Mouse (Mus musculus): ENCODE measurements at regions not wholly inside any gene's neighbourhood (a gene's known extent, or its start where the extent isn't known, plus 50 kb on each side); places are given as distances from the start of the nearest gene placed in this dataset.

DNA sequence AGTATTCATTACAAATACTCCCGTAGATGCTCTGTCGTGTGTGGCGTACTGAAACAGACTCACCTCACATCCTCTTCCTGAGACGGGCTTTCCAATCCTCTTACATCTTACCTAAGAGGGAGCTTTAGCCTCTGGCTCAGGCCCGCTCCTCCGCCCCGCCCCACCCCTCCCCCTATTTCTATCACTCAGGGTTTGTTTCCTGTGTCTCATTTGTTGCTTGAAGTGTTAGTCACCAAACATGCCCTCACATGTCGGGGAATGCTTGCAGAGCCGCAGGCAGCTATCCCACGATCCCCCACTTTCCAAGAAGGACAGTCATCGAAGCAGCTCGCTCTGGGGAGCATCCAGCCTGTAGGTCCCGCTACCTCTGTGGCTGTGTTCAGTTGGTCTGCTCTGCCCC is 101.6 kb upstream of the Mrps10 start:
- Histone ChIP-seq H3K36me3 (ENCODE audit: insufficient read depth, low read length) (no peaks in the 10 kb centered on the region), H3K9me3 (ENCODE audit: low read length) (peaks cover 9% of the 10 kb centered on the region), H3K4me1 (replicated peaks; ENCODE audit: low read depth, low read length) (peaks cover 53% of the 10 kb centered on the region), H3K4me3 (replicated peaks; ENCODE audit: low read length) (0 out of 2 replicates have a peak overlapping the region, but pooled peaks have one; percentile 4), H3K27me3 (ENCODE audit: insufficient read depth, low read length) (no peaks in the 10 kb centered on the region)
- TF ChIP-seq NANOG (IDR thresholded peaks at IDR 0.05; ENCODE audit: borderline replicate concordance, low read length) = no peak
- no peak for TF ChIP-seq CTCF (conservative IDR thresholded peaks at IDR 0.05; ENCODE audit: low read length)
- no peak for TF ChIP-seq POU5F1 (IDR thresholded peaks at IDR 0.05; ENCODE audit: borderline replicate concordance, low read length)

GRCm38 (mm10) chr17:47266335-47266734 is 102.4 kb upstream of the Mrps10 start:
- Histone ChIP-seq H3K4me3 (replicated peaks; ENCODE audit: low read length) (0 out of 2 replicates have a peak overlapping the region, but pooled peaks have one; percentile 4), H3K36me3 (ENCODE audit: insufficient read depth, low read length) (0 out of 2 replicates have a peak, but pooled peaks cover 3% of the 10 kb centered on the region)

DNA sequence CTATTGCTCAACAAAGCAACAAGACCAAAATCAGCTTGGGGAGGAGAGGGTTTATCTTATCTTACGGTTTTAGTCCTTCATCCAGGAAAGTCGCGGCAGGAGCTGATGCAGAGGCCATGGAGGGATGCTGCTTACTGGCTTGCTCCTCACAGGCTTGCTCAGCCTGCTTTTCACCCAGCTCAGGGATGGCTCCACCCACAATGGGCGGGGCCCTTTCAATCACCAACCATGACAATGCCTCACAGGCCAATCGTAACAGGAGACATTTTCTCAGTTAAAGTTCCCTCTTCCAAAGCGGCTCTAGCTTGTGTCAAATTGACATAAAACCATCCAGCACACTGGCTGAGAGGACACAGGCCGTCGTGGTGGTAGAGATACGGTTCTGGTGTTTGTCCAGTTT is 105.7 kb upstream of the Mrps10 start:
- H3K4me3 ChIP-seq (replicated peaks; ENCODE audit: low read length) = no peak overlapping the region
- peaks cover 12% of the 10 kb centered on the region for H3K9me3 ChIP-seq (ENCODE audit: low read length)
- peaks cover 47% of the 10 kb centered on the region for H3K4me1 ChIP-seq (replicated peaks; ENCODE audit: low read depth, low read length)
- no peaks in the 10 kb centered on the region for H3K27me3 ChIP-seq (ENCODE audit: insufficient read depth, low read length)
- H3K36me3 ChIP-seq (ENCODE audit: insufficient read depth, low read length) = peaks cover 12% of the 10 kb centered on the region; the same call in 1 of the 2 replicates
- no peak for TF ChIP-seq NANOG (IDR thresholded peaks at IDR 0.05; ENCODE audit: borderline replicate concordance, low read length)
- no peak for TF ChIP-seq CTCF (conservative IDR thresholded peaks at IDR 0.05; ENCODE audit: low read length)

More at GRCm38 (mm10) chr17:47266335-47266734, 102.4 kb upstream of the Mrps10 start:
- H3K27me3 ChIP-seq (ENCODE audit: insufficient read depth, low read length) = no peaks in the 10 kb centered on the region
- H3K9me3 ChIP-seq (ENCODE audit: low read length) = peaks cover 12% of the 10 kb centered on the region
- no peak for TF ChIP-seq NANOG (IDR thresholded peaks at IDR 0.05; ENCODE audit: borderline replicate concordance, low read length)
- no peak for TF ChIP-seq POU5F1 (IDR thresholded peaks at IDR 0.05; ENCODE audit: borderline replicate concordance, low read length)
- no peak for TF ChIP-seq CTCF (conservative IDR thresholded peaks at IDR 0.05; ENCODE audit: low read length)
- peaks cover 53% of the 10 kb centered on the region for H3K4me1 ChIP-seq (replicated peaks; ENCODE audit: low read depth, low read length)

- no peak for TF ChIP-seq CTCF (conservative IDR thresholded peaks at IDR 0.05; ENCODE audit: low read length)
- no peak for TF ChIP-seq NANOG (IDR thresholded peaks at IDR 0.05; ENCODE audit: borderline replicate concordance, low read length)
- TF ChIP-seq POU5F1 (IDR thresholded peaks at IDR 0.05; ENCODE audit: borderline replicate concordance, low read length) = no peak
- Histone ChIP-seq H3K27me3 (ENCODE audit: insufficient read depth, low read length) (no peaks in the 10 kb centered on the region), H3K4me3 (replicated peaks; ENCODE audit: low read length) (no peak overlapping the region), H3K36me3 (ENCODE audit: insufficient read depth, low read length) (peaks cover 18% of the 10 kb centered on the region; the same call in 1 of the 2 replicates), H3K9me3 (ENCODE audit: low read length) (peaks cover 12% of the 10 kb centered on the region), H3K4me1 (replicated peaks; ENCODE audit: low read depth, low read length) (peaks cover 42% of the 10 kb centered on the region)
These were observed 106.5 kb upstream of the Mrps10 start for GRCm38 (mm10) chr17:47262141-47262540.

- H3K27me3 ChIP-seq (ENCODE audit: insufficient read depth, low read length) = no peaks in the 10 kb centered on the region
- H3K4me3 ChIP-seq (replicated peaks; ENCODE audit: low read length) = no peak overlapping the region
- H3K9me3 ChIP-seq (ENCODE audit: low read length) = peaks cover 12% of the 10 kb centered on the region
- TF ChIP-seq CTCF (conservative IDR thresholded peaks at IDR 0.05; ENCODE audit: low read length) (no peak), POU5F1 (IDR thresholded peaks at IDR 0.05; ENCODE audit: borderline replicate concordance, low read length) (no peak), NANOG (IDR thresholded peaks at IDR 0.05; ENCODE audit: borderline replicate concordance, low read length) (no peak)
- peaks cover 18% of the 10 kb centered on the region; the same call in 1 of the 2 replicates for H3K36me3 ChIP-seq (ENCODE audit: insufficient read depth, low read length)
- H3K4me1 ChIP-seq (replicated peaks; ENCODE audit: low read depth, low read length) = peaks cover 30% of the 10 kb centered on the region
These were observed 107.7 kb upstream of the Mrps10 start for GRCm38 (mm10) chr17:47260976-47261375.

DNA sequence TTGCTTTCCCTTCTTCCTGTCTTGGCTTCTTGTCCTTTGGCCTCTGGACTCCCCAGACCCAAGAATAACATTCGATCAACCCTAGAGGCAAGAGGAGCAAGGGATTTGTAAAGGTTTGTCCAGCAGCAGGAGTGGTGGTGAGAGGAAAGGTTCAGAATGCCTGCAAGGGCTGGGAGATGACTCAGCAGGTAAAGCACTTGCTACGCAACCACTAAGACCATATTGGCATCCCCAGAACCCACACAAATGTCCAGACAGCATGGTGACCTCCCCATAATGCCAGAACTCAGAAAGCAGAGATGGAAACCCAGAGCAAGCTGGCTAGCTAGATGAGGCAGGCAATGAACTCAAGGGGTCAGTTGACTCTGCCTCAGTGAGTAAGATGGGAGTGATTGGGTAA is 110.4 kb upstream of the Mrps10 start:
- Histone ChIP-seq H3K4me1 (replicated peaks; ENCODE audit: low read depth, low read length) (peaks cover 11% of the 10 kb centered on the region; the same call in 1 of the 2 replicates), H3K9me3 (ENCODE audit: low read length) (peaks cover 12% of the 10 kb centered on the region), H3K4me3 (replicated peaks; ENCODE audit: low read length) (no peak overlapping the region), H3K36me3 (ENCODE audit: insufficient read depth, low read length) (peaks cover 25% of the 10 kb centered on the region), H3K27me3 (ENCODE audit: insufficient read depth, low read length) (no peaks in the 10 kb centered on the region)
- no peak for TF ChIP-seq CTCF (conservative IDR thresholded peaks at IDR 0.05; ENCODE audit: low read length)

DNA sequence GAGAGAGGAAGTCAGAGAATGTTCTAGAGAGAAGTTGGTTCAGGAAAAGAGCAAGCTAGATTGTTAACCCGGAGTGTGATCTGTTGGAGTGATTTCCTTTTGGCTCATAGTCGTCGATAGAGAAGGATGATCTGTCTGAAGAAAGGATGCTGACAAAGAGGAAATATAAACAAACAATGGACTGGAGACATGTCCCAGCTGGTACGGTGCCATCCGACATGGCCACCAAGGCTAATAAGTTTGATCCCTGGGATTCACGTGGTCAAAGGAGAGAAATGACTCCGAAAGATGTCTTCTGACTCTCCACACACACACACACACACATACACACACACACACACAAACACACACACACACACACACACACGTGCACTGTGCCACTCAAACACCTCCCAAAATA is 113.5 kb upstream of the Mrps10 start:
- TF ChIP-seq CTCF (conservative IDR thresholded peaks at IDR 0.05; ENCODE audit: low read length) (no peak), NANOG (IDR thresholded peaks at IDR 0.05; ENCODE audit: borderline replicate concordance, low read length) (no peak), POU5F1 (IDR thresholded peaks at IDR 0.05; ENCODE audit: borderline replicate concordance, low read length) (no peak)
- H3K4me1 ChIP-seq (replicated peaks; ENCODE audit: low read depth, low read length) = peaks cover 16% of the 10 kb centered on the region
- H3K36me3 ChIP-seq (ENCODE audit: insufficient read depth, low read length) = peaks cover 33% of the 10 kb centered on the region
- no peaks in the 10 kb centered on the region for H3K9me3 ChIP-seq (ENCODE audit: low read length)
- no peak overlapping the region for H3K4me3 ChIP-seq (replicated peaks; ENCODE audit: low read length)
- no peaks in the 10 kb centered on the region for H3K27me3 ChIP-seq (ENCODE audit: insufficient read depth, low read length)

GRCm38 (mm10) chr17:47254026-47254425 is 114.7 kb upstream of the Mrps10 start:
- Histone ChIP-seq H3K27me3 (ENCODE audit: insufficient read depth, low read length) (no peaks in the 10 kb centered on the region), H3K4me3 (replicated peaks; ENCODE audit: low read length) (no peak overlapping the region), H3K4me1 (replicated peaks; ENCODE audit: low read depth, low read length) (peaks cover 16% of the 10 kb centered on the region; the same call in 1 of the 2 replicates), H3K36me3 (ENCODE audit: insufficient read depth, low read length) (peaks cover 33% of the 10 kb centered on the region), H3K9me3 (ENCODE audit: low read length) (no peaks in the 10 kb centered on the region)
- no peak for TF ChIP-seq CTCF (conservative IDR thresholded peaks at IDR 0.05; ENCODE audit: low read length)
- no peak for TF ChIP-seq NANOG (IDR thresholded peaks at IDR 0.05; ENCODE audit: borderline replicate concordance, low read length)
- no peak for TF ChIP-seq POU5F1 (IDR thresholded peaks at IDR 0.05; ENCODE audit: borderline replicate concordance, low read length)

DNA sequence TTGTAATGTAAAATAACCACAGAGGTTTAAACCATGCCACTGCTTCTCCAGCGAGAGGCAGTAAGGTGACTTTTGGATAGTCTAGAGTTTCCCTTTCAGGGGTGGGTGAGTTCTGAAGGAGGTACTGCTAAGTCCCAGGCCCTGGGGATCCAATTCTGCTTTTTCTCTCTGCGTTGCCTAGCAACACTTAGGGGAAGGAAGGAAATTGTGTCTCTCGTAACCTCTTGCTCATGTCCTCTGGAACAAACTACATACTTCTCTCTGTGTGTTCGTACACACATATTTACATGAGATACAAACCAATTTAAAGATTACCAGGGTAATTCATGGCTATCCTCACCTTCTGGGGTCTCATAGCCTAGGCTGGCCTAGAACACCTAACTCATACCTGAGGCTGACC is 118.7 kb upstream of the Mrps10 start:
- H3K4me3 ChIP-seq (replicated peaks; ENCODE audit: low read length) = no peak overlapping the region
- H3K9me3 ChIP-seq (ENCODE audit: low read length) = peaks cover 8% of the 10 kb centered on the region
- TF ChIP-seq POU5F1 (IDR thresholded peaks at IDR 0.05; ENCODE audit: borderline replicate concordance, low read length) (no peak), NANOG (IDR thresholded peaks at IDR 0.05; ENCODE audit: borderline replicate concordance, low read length) (no peak), CTCF (conservative IDR thresholded peaks at IDR 0.05; ENCODE audit: low read length) (no peak)
- H3K4me1 ChIP-seq (replicated peaks; ENCODE audit: low read depth, low read length) = peaks cover 23% of the 10 kb centered on the region
- H3K27me3 ChIP-seq (ENCODE audit: insufficient read depth, low read length) = no peaks in the 10 kb centered on the region
- peaks cover 22% of the 10 kb centered on the region for H3K36me3 ChIP-seq (ENCODE audit: insufficient read depth, low read length)
